Mouse (Mus musculus) thymus, adult 2 months (tissue): ENCODE measurements around the gene D5Ertd579e.

Experiments used
- CTCF ChIP-seq: fragments of 200-500 bp; IDR thresholded peaks from 2 replicates; pipeline ENCODE4 v1.5.1; 2012; ENCODE audit warnings: mild to moderate bottlenecking, control low read depth, low read length, moderate library complexity, borderline replicate concordance; ENCODE audit not compliant: control insufficient read depth, poor library complexity, insufficient read depth; ENCODE audit errors: extremely low read depth
- POLR2A ChIP-seq: fragments of 200-500 bp; IDR thresholded peaks from 2 replicates; pipeline ENCODE4 v1.6.1; 2012; ENCODE audit warnings: mild to moderate bottlenecking, low read length, control low read depth, moderate library complexity; ENCODE audit not compliant: control insufficient read depth, poor library complexity, insufficient read depth; ENCODE audit errors: extremely low read depth

DNA sequence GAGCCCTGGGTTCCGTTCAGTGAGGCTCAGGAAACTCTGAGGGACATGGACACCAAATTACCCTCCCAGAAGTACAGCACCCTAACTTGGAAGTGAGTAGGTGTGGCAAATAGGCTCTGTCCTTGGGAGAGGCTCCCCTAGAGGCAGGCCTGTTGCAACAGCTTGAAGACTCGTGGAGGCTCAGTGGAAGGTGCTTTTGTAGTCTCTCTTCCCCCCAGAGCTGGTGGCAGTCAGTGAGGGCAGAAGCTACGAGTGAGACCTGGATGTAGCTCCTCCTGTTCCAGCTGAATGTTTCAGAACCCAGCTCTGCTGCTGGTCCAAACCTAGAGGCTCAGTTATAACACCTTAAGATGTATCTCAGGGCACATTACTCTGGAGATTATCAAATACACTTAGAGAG lies 100.7 kb downstream of the D5Ertd579e start:
- TF ChIP-seq CTCF (no peak), POLR2A (no peak)
